Mouse (Mus musculus): Measurements from ENCODE around the gene Lrrc8c.
"Not testable (repeated sequence)": the region's sequence is repeated elsewhere in the genome, so short reads cannot be mapped to it uniquely, and the experiment has no call there.

Gene Lrrc8c

GRCm38 (mm10) chr5:105605736-105606135 lies 86.5 kb downstream of the Lrrc8c start:
- DNase-seq: no peak

GRCm38 (mm10) chr5:105609683-105610082 lies 90.5 kb downstream of the Lrrc8c start:
- no peak for DNase-seq

GRCm38 (mm10) chr5:105613002-105613401 lies 93.8 kb downstream of the Lrrc8c start:
- DNase-seq: no peak

GRCm38 (mm10) chr5:105614000-105614399 lies 94.8 kb downstream of the Lrrc8c start:
- no peak for DNase-seq

- DNase-seq: no peak
Observed at GRCm38 (mm10) chr5:105614682-105615434, 95.7 kb downstream of the Lrrc8c start.

GRCm38 (mm10) chr5:105615871-105616454 lies 96.8 kb downstream of the Lrrc8c start:
- no peak for DNase-seq

- no peak for DNase-seq
Observed at GRCm38 (mm10) chr5:105616538-105616937, 97.3 kb downstream of the Lrrc8c start.

- no peak for DNase-seq
Observed at GRCm38 (mm10) chr5:105618510-105618909, 99.3 kb downstream of the Lrrc8c start.

GRCm38 (mm10) chr5:105619666-105620065 lies 100.5 kb downstream of the Lrrc8c start:
- no peak for DNase-seq

- no peak for DNase-seq
Observed at GRCm38 (mm10) chr5:105620505-105621116, 101.4 kb downstream of the Lrrc8c start.

GRCm38 (mm10) chr5:105623074-105623713 lies 104.0 kb downstream of the Lrrc8c start:
- DNase-seq: no peak

GRCm38 (mm10) chr5:105624257-105624656 lies 105.1 kb downstream of the Lrrc8c start:
- no peak for DNase-seq

GRCm38 (mm10) chr5:105625504-105626150 lies 106.4 kb downstream of the Lrrc8c start:
- DNase-seq: no peak

GRCm38 (mm10) chr5:105626355-105626754 lies 107.2 kb downstream of the Lrrc8c start:
- no peak for DNase-seq

GRCm38 (mm10) chr5:105627093-105627492 lies 107.9 kb downstream of the Lrrc8c start:
- DNase-seq: no peak

- DNase-seq: no peak
Observed at GRCm38 (mm10) chr5:105629955-105630354, 110.8 kb downstream of the Lrrc8c start.

GRCm38 (mm10) chr5:105632066-105632465 lies 112.9 kb downstream of the Lrrc8c start:
- no peak for DNase-seq

- no peak for DNase-seq
Observed at GRCm38 (mm10) chr5:105635576-105635975, 116.4 kb downstream of the Lrrc8c start.

- no peak for DNase-seq
Observed at GRCm38 (mm10) chr5:105636484-105637191, 117.5 kb downstream of the Lrrc8c start.

- not testable (repeated sequence) for DNase-seq
Observed at GRCm38 (mm10) chr5:105638266-105638665, 119.1 kb downstream of the Lrrc8c start.

- DNase-seq: no peak
Observed at GRCm38 (mm10) chr5:105638916-105639315, 119.7 kb downstream of the Lrrc8c start.

GRCm38 (mm10) chr5:105639363-105639762 lies 120.2 kb downstream of the Lrrc8c start:
- no peak for DNase-seq
